Mouse (Mus musculus) heart, adult 2 months (tissue): ENCODE results near the gene Mrpl21.

ENCODE experiments used
- CTCF ChIP-seq: fragments of 200-600 bp; IDR thresholded peaks from 2 replicates; pipeline ENCODE4 v1.8.1; 2022; ENCODE audit warnings: antibody characterized with exemption, mild to moderate bottlenecking, moderate library complexity
- EP300 ChIP-seq: fragments of 200-500 bp; IDR thresholded peaks from 2 replicates; pipeline ENCODE4 v1.6.1; 2011; ENCODE audit warnings: low read depth, low read length, control low read depth; ENCODE audit not compliant: insufficient read depth
- POLR2A ChIP-seq: fragments of 200-500 bp; IDR thresholded peaks from 2 replicates; pipeline ENCODE4 v1.6.1; 2011; ENCODE audit warnings: mild to moderate bottlenecking, low read depth, low read length, control low read depth; ENCODE audit not compliant: insufficient read depth

GRCm38 (mm10) chr19:3297775-3298174, 15.1 kb downstream of the Mrpl21 start:
- TF ChIP-seq POLR2A (no peak), CTCF (no peak), EP300 (no peak)
